Mouse (Mus musculus): ENCODE measurements at regions not wholly inside any gene's neighbourhood (a gene's known extent, or its start where the extent isn't known, plus 50 kb on each side); places are given as distances from the start of the nearest gene placed in this dataset.

GRCm38 (mm10) chr2:128309541-128310030 lies 183.7 kb downstream of the Bcl2l11 start:
- Histone ChIP-seq H3K79me2 (ENCODE audit: control insufficient read depth, insufficient read depth) (no peaks in the 10 kb centered on the region), H3K79me3 (ENCODE audit: low read depth) (no peaks in the 10 kb centered on the region), H3K4me3 (ENCODE audit: insufficient read depth, poor library complexity, severe bottlenecking) (no peak overlapping the region), H3ac (ENCODE audit: control insufficient read depth, insufficient read length, low read depth) (no peak overlapping the region), H3K36me3 (ENCODE audit: control insufficient read depth, insufficient read depth) (peaks cover 7% of the 10 kb centered on the region), H3K27me3 (ENCODE audit: control insufficient read depth, insufficient read depth, insufficient read length) (no peaks in the 10 kb centered on the region)
- TF ChIP-seq CEBPB (IDR thresholded peaks at IDR 0.05; ENCODE audit: low read depth) (no peak), FOSL1 (IDR thresholded peaks at IDR 0.05; ENCODE audit: insufficient read depth, low read length, poor library complexity, severe bottlenecking) (no peak), MYOG (IDR thresholded peaks at IDR 0.05; ENCODE audit: control insufficient read depth, extremely low read depth, insufficient read length) (no peak), MAX (IDR thresholded peaks at IDR 0.05) (no peak), CTCF (IDR thresholded peaks at IDR 0.05; ENCODE audit: control insufficient read depth, insufficient read depth, insufficient read length) (no peak), MYOD1 (IDR thresholded peaks at IDR 0.05; ENCODE audit: control insufficient read depth, insufficient read length, low read depth) (no peak)

- peaks cover 7% of the 10 kb centered on the region for H3K36me3 ChIP-seq (ENCODE audit: control insufficient read depth, insufficient read depth)
- H3K27me3 ChIP-seq (ENCODE audit: control insufficient read depth, insufficient read depth, insufficient read length): no peaks in the 10 kb centered on the region
- H3ac ChIP-seq (ENCODE audit: control insufficient read depth, insufficient read length, low read depth): no peak overlapping the region
- H3K79me2 ChIP-seq (ENCODE audit: control insufficient read depth, insufficient read depth): no peaks in the 10 kb centered on the region
- no peak overlapping the region for H3K4me3 ChIP-seq (ENCODE audit: insufficient read depth, poor library complexity, severe bottlenecking)
- H3K79me3 ChIP-seq (ENCODE audit: low read depth): no peaks in the 10 kb centered on the region
- no peak for TF ChIP-seq MYOD1 (IDR thresholded peaks at IDR 0.05; ENCODE audit: control insufficient read depth, insufficient read length, low read depth)
- TF ChIP-seq USF1 (IDR thresholded peaks at IDR 0.05; ENCODE audit: low read depth): no peak
- TF ChIP-seq FOSL1 (IDR thresholded peaks at IDR 0.05; ENCODE audit: insufficient read depth, low read length, poor library complexity, severe bottlenecking): no peak
- TF ChIP-seq CTCF (IDR thresholded peaks at IDR 0.05; ENCODE audit: control insufficient read depth, insufficient read depth, insufficient read length): no peak
- TF ChIP-seq MAX (IDR thresholded peaks at IDR 0.05): no peak
- TF ChIP-seq MYOG (IDR thresholded peaks at IDR 0.05; ENCODE audit: control insufficient read depth, extremely low read depth, insufficient read length): no peak
- TF ChIP-seq CEBPB (IDR thresholded peaks at IDR 0.05; ENCODE audit: low read depth): no peak
Observed at GRCm38 (mm10) chr2:128310081-128310480, 184.2 kb downstream of the Bcl2l11 start.

- peaks cover 13% of the 10 kb centered on the region for H3K36me3 ChIP-seq (ENCODE audit: control insufficient read depth, insufficient read depth)
- no peaks in the 10 kb centered on the region for H3K79me2 ChIP-seq (ENCODE audit: control insufficient read depth, insufficient read depth)
- no peak overlapping the region for H3K4me3 ChIP-seq (ENCODE audit: insufficient read depth, poor library complexity, severe bottlenecking)
- TF ChIP-seq CTCF (IDR thresholded peaks at IDR 0.05; ENCODE audit: control insufficient read depth, insufficient read depth, insufficient read length) (no peak), MAX (IDR thresholded peaks at IDR 0.05) (no peak), MYOG (IDR thresholded peaks at IDR 0.05; ENCODE audit: control insufficient read depth, extremely low read depth, insufficient read length) (no peak), CEBPB (IDR thresholded peaks at IDR 0.05; ENCODE audit: low read depth) (no peak), MYOD1 (IDR thresholded peaks at IDR 0.05; ENCODE audit: control insufficient read depth, insufficient read length, low read depth) (no peak), USF1 (IDR thresholded peaks at IDR 0.05; ENCODE audit: low read depth) (no peak), FOSL1 (IDR thresholded peaks at IDR 0.05; ENCODE audit: insufficient read depth, low read length, poor library complexity, severe bottlenecking) (no peak)
- H3ac ChIP-seq (ENCODE audit: control insufficient read depth, insufficient read length, low read depth): no peak overlapping the region
- H3K27me3 ChIP-seq (ENCODE audit: control insufficient read depth, insufficient read depth, insufficient read length): no peaks in the 10 kb centered on the region
- no peaks in the 10 kb centered on the region for H3K79me3 ChIP-seq (ENCODE audit: low read depth)
Observed at GRCm38 (mm10) chr2:128312084-128312594, 186.3 kb downstream of the Bcl2l11 start.

GRCm38 (mm10) chr2:128312659-128313581 lies 187.1 kb downstream of the Bcl2l11 start:
- no peak overlapping the region for H3ac ChIP-seq (ENCODE audit: control insufficient read depth, insufficient read length, low read depth)
- TF ChIP-seq FOSL1 (IDR thresholded peaks at IDR 0.05; ENCODE audit: insufficient read depth, low read length, poor library complexity, severe bottlenecking): no peak
- no peak for TF ChIP-seq CEBPB (IDR thresholded peaks at IDR 0.05; ENCODE audit: low read depth)
- no peak for TF ChIP-seq MYOG (IDR thresholded peaks at IDR 0.05; ENCODE audit: control insufficient read depth, extremely low read depth, insufficient read length)
- no peak for TF ChIP-seq USF1 (IDR thresholded peaks at IDR 0.05; ENCODE audit: low read depth)
- TF ChIP-seq MYOD1 (IDR thresholded peaks at IDR 0.05; ENCODE audit: control insufficient read depth, insufficient read length, low read depth): no peak
- TF ChIP-seq MAX (IDR thresholded peaks at IDR 0.05): no peak
- TF ChIP-seq CTCF (IDR thresholded peaks at IDR 0.05; ENCODE audit: control insufficient read depth, insufficient read depth, insufficient read length): no peak
- peaks cover 16% of the 10 kb centered on the region for H3K36me3 ChIP-seq (ENCODE audit: control insufficient read depth, insufficient read depth)
- H3K4me3 ChIP-seq (ENCODE audit: insufficient read depth, poor library complexity, severe bottlenecking): no peak overlapping the region
- H3K27me3 ChIP-seq (ENCODE audit: control insufficient read depth, insufficient read depth, insufficient read length): no peaks in the 10 kb centered on the region
- H3K79me2 ChIP-seq (ENCODE audit: control insufficient read depth, insufficient read depth): no peaks in the 10 kb centered on the region
- no peaks in the 10 kb centered on the region for H3K79me3 ChIP-seq (ENCODE audit: low read depth)

- Histone ChIP-seq H3ac (ENCODE audit: control insufficient read depth, insufficient read length, low read depth) (no peak overlapping the region), H3K27me3 (ENCODE audit: control insufficient read depth, insufficient read depth, insufficient read length) (no peaks in the 10 kb centered on the region), H3K79me2 (ENCODE audit: control insufficient read depth, insufficient read depth) (no peaks in the 10 kb centered on the region), H3K79me3 (ENCODE audit: low read depth) (no peaks in the 10 kb centered on the region), H3K36me3 (ENCODE audit: control insufficient read depth, insufficient read depth) (peaks cover 16% of the 10 kb centered on the region), H3K4me3 (ENCODE audit: insufficient read depth, poor library complexity, severe bottlenecking) (no peak overlapping the region)
- TF ChIP-seq CEBPB (IDR thresholded peaks at IDR 0.05; ENCODE audit: low read depth) (no peak), USF1 (IDR thresholded peaks at IDR 0.05; ENCODE audit: low read depth) (no peak), FOSL1 (IDR thresholded peaks at IDR 0.05; ENCODE audit: insufficient read depth, low read length, poor library complexity, severe bottlenecking) (no peak), MAX (IDR thresholded peaks at IDR 0.05) (no peak), MYOD1 (IDR thresholded peaks at IDR 0.05; ENCODE audit: control insufficient read depth, insufficient read length, low read depth) (no peak), MYOG (IDR thresholded peaks at IDR 0.05; ENCODE audit: control insufficient read depth, extremely low read depth, insufficient read length) (no peak), CTCF (IDR thresholded peaks at IDR 0.05; ENCODE audit: control insufficient read depth, insufficient read depth, insufficient read length) (no peak)
Observed at GRCm38 (mm10) chr2:128313582-128313918, 187.7 kb downstream of the Bcl2l11 start.

Data from C2C12 (cell line).